Mouse (Mus musculus) megakaryocyte, embryonic 14.5 days (primary cell): Measurements from ENCODE around the gene Ptprn2. TPM values are rescaled to one million over a fixed set of nuclear protein-coding genes. Genes with fewer than 3 reads are reported as not detected.
A peak's percentile ranks its signal among the peaks of the same experiment; 100 is the strongest.

Experiments
- H3K27me3 ChIP-seq: replicated peaks from 2 replicates; pipeline ENCODE3; 2012; ENCODE audit warnings: inconsistent platforms
- H3K36me3 ChIP-seq: replicated peaks from 2 replicates; pipeline ENCODE3; 2012; ENCODE audit warnings: low read length, inconsistent platforms, mixed read lengths
- H3K4me1 ChIP-seq: 2 replicates; pipeline ENCODE4 v1.6.1; 2012; ENCODE audit warnings: inconsistent platforms
- H3K4me3 ChIP-seq: replicated peaks from 2 replicates; pipeline ENCODE3; 2012; ENCODE audit warnings: moderate library complexity, mild to moderate bottlenecking, inconsistent platforms
- H3K9me3 ChIP-seq: 2 replicates; pipeline ENCODE4 v1.6.1; 2012; ENCODE audit warnings: inconsistent platforms
- FLI1 ChIP-seq: IDR thresholded peaks from 2 replicates; pipeline ENCODE4 v1.6.1; 2012; ENCODE audit warnings: low read length, inconsistent platforms, mixed read lengths
- GATA1 ChIP-seq: IDR thresholded peaks from 3 replicates; pipeline ENCODE4 v1.6.1; 2012; ENCODE audit warnings: mixed read lengths, low read length, inconsistent platforms, borderline replicate concordance
- polyA plus RNA-seq: library from polyadenylated mRNA; stranded (reverse); fragments of >175 nt; gene quantifications from 2 replicates; pipeline ENCODE4 v1.2.3, GENCODE M21; 2012; ENCODE audit warnings: low replicate concordance; ENCODE audit not compliant: insufficient read depth

The Ptprn2 gene
- polyA plus RNA-seq, 1 experiment: not detected

DNA sequence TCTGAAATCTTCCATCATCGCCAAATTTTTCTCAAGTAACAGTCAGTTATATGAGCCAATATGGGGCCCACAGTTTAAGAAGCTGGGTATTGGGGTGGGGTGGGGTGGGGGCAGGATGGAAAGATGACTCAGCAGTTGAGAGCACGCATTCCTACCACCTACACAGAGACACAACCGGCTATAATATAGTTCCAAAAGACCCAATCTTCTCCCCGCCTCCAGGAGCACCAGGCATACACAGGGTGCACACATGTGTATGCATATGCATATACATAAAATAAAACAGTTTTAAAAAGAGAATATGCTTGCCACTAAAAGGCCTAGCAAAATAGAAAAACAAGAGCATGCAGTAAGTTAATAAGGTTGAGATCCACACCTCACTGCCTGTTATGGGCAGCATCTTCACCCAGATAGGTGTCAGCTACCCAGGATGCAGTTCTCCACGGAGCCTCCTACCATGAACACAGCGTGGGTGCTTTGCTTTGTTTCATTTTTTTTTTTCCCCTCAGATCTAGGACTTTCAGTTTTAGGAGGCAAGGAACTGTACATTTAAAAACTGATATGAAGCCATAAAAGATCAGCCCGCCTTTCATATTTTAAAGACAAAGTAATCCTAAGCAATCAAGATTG is 783.1 kb downstream of the Ptprn2 start:
- Histone ChIP-seq H3K27me3 (no peaks in the 10 kb centered on the region), H3K9me3 (no peaks in the 10 kb centered on the region)
- TF ChIP-seq GATA1 (no peak), FLI1 (no peak)

GRCm38 (mm10) chr12:117269310-117269709 is 783.8 kb downstream of the Ptprn2 start:
- Histone ChIP-seq H3K4me3 (no peak overlapping the region), H3K36me3 (no peaks in the 10 kb centered on the region), H3K4me1 (no peaks in the 10 kb centered on the region), H3K9me3 (no peaks in the 10 kb centered on the region), H3K27me3 (no peaks in the 10 kb centered on the region)
- no peak for TF ChIP-seq FLI1
- TF ChIP-seq GATA1: no peak

More for the DNA sequence above, 783.1 kb downstream of the Ptprn2 start:
- Histone ChIP-seq H3K36me3 (no peaks in the 10 kb centered on the region), H3K4me3 (no peak overlapping the region), H3K4me1 (no peaks in the 10 kb centered on the region)

GRCm38 (mm10) chr12:117270199-117270598 is 784.7 kb downstream of the Ptprn2 start:
- H3K36me3 ChIP-seq: no peaks in the 10 kb centered on the region
- peaks cover 2% of the 10 kb centered on the region for H3K27me3 ChIP-seq
- TF ChIP-seq GATA1 (no peak), FLI1 (no peak)
- H3K9me3 ChIP-seq: no peaks in the 10 kb centered on the region
- no peak overlapping the region for H3K4me3 ChIP-seq
- H3K4me1 ChIP-seq: no peaks in the 10 kb centered on the region

- H3K27me3 ChIP-seq: peaks cover 2% of the 10 kb centered on the region
- no peak overlapping the region for H3K4me3 ChIP-seq
- TF ChIP-seq FLI1 (no peak), GATA1 (no peak)
- H3K36me3 ChIP-seq: no peaks in the 10 kb centered on the region
- no peaks in the 10 kb centered on the region for H3K9me3 ChIP-seq
- no peaks in the 10 kb centered on the region for H3K4me1 ChIP-seq
Measured at GRCm38 (mm10) chr12:117273166-117273565, 787.6 kb downstream of the Ptprn2 start.

DNA sequence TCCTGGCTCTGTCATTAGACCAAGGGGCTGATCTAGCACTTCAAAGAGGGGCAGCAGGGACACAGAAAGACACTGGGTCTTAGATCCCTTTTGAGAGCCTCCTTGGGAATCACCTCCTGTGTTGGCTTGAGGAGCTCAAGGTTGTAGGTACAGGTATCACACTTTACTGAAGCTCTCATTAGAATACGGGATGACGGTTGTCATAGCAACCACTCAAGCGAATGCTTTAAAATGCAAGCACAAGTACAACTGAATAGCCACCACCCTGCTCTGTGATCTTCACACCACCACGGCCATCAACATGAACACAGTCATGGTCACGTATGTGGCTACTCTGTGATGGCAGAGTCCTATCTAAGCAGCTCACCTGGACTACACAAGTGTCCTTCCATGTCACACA is 789.1 kb downstream of the Ptprn2 start:
- Histone ChIP-seq H3K9me3 (no peaks in the 10 kb centered on the region), H3K4me1 (no peaks in the 10 kb centered on the region), H3K36me3 (no peaks in the 10 kb centered on the region), H3K4me3 (peak overlapping the region; percentile 24), H3K27me3 (peaks cover 2% of the 10 kb centered on the region)
- TF ChIP-seq FLI1 (no peak), GATA1 (no peak)

- Histone ChIP-seq H3K27me3 (no peaks in the 10 kb centered on the region), H3K4me3 (no peak overlapping the region), H3K36me3 (no peaks in the 10 kb centered on the region), H3K9me3 (peaks cover 10% of the 10 kb centered on the region; the same call in 1 of the 2 replicates), H3K4me1 (no peaks in the 10 kb centered on the region)
- TF ChIP-seq FLI1: no peak
- no peak for TF ChIP-seq GATA1
Measured at GRCm38 (mm10) chr12:117280790-117281189, 795.3 kb downstream of the Ptprn2 start.

GRCm38 (mm10) chr12:117282659-117283058 is 797.1 kb downstream of the Ptprn2 start:
- Histone ChIP-seq H3K9me3 (peaks cover 15% of the 10 kb centered on the region; the same call in 1 of the 2 replicates), H3K4me1 (no peaks in the 10 kb centered on the region), H3K36me3 (no peaks in the 10 kb centered on the region), H3K4me3 (no peak overlapping the region), H3K27me3 (no peaks in the 10 kb centered on the region)
- TF ChIP-seq FLI1 (no peak), GATA1 (no peak)

GRCm38 (mm10) chr12:117287456-117287855 is 801.9 kb downstream of the Ptprn2 start:
- TF ChIP-seq GATA1 (no peak), FLI1 (no peak)
- Histone ChIP-seq H3K27me3 (no peaks in the 10 kb centered on the region), H3K4me3 (no peak overlapping the region), H3K36me3 (no peaks in the 10 kb centered on the region), H3K9me3 (peaks cover 22% of the 10 kb centered on the region), H3K4me1 (no peaks in the 10 kb centered on the region)

DNA sequence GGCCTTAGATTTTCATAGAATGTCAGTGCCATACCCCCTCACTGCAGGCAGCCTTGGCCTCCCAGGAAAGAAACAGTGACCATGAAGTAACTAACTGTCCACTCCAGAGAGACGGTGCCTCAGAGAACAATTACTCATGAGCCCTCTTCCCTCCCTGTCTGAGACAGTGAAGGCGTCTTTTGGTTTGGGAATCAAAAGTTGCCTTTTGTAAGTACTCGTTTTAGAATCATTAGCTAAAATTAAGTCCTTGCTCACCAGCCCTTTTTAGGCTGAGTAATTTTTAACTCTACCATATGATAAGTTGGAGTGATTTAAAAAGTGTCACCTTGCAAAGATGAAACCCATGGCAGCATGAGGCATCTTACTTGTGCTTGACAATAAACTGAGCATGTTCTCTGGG is 806.4 kb downstream of the Ptprn2 start:
- H3K4me1 ChIP-seq: no peaks in the 10 kb centered on the region
- H3K9me3 ChIP-seq: peaks cover 19% of the 10 kb centered on the region

GRCm38 (mm10) chr12:117296792-117297191 is 811.3 kb downstream of the Ptprn2 start:
- Histone ChIP-seq H3K27me3 (no peaks in the 10 kb centered on the region), H3K4me1 (no peaks in the 10 kb centered on the region), H3K4me3 (no peak overlapping the region), H3K9me3 (peaks cover 14% of the 10 kb centered on the region; the same call in 1 of the 2 replicates), H3K36me3 (no peaks in the 10 kb centered on the region)
- no peak for TF ChIP-seq FLI1
- no peak for TF ChIP-seq GATA1

More for the DNA sequence above, 806.4 kb downstream of the Ptprn2 start:
- TF ChIP-seq GATA1 (no peak), FLI1 (no peak)
- Histone ChIP-seq H3K27me3 (no peaks in the 10 kb centered on the region), H3K36me3 (no peaks in the 10 kb centered on the region), H3K4me3 (no peak overlapping the region)

- peaks cover 12% of the 10 kb centered on the region; the same call in 1 of the 2 replicates for H3K9me3 ChIP-seq
- no peaks in the 10 kb centered on the region for H3K36me3 ChIP-seq
- H3K4me1 ChIP-seq: no peaks in the 10 kb centered on the region
- TF ChIP-seq FLI1 (no peak), GATA1 (no peak)
- H3K4me3 ChIP-seq: no peak overlapping the region
- no peaks in the 10 kb centered on the region for H3K27me3 ChIP-seq
Measured at GRCm38 (mm10) chr12:117299084-117299483, 813.6 kb downstream of the Ptprn2 start.
